Mouse (Mus musculus) erythroblast, embryonic 14.5 days (primary cell): ENCODE results near the gene Bsn.

Source experiments
- GATA1 ChIP-seq: IDR thresholded peaks from 2 replicates; pipeline ENCODE4 v1.6.1; 2012; ENCODE audit warnings: low read length, inconsistent platforms, mixed read lengths
- TAL1 ChIP-seq: IDR thresholded peaks from 3 replicates; pipeline ENCODE4 v1.6.1; 2012; ENCODE audit warnings: low read length, inconsistent platforms, mixed read lengths

DNA sequence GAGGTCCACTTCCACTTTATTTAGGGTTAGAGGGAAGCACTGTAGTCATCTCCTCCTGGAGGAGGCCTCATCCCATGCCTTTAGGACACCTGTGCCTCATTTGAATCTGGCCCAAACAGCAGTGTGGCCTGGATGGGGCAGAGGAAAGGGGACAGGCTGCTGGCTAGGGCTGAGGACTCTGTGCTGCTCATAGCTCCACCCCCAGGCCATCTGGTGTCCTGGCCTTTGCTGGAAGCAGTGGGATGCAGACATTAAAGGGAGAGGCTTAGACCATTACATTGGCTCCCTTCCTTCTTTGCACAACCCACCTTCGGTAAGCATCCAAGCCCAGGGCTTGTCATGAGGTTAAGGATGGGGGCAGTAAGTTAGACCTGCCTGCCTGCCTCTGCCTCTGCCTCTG is 56.7 kb downstream of the Bsn start:
- TF ChIP-seq GATA1 (no peak), TAL1 (no peak)
